In genomic region chr4:65423068-65423625, GRCm38 (mm10) we compare ENCODE assay signal across 31 mouse cellular contexts.
"Had no signal": no experiment of that assay in that cellular context is flagged by ENCODE, and none has a peak within 500 bp of the region (broad histone marks: within the 10 kb centered on the region; RNA-seq: fewer than 3 reads in every experiment).

No protein-coding gene starts in this region.

- H3K9ac ChIP-seq: limb, embryonic 12.5 days; limb, embryonic 15.5 days; liver, embryonic 12.5 days; liver, embryonic 13.5 days; liver, embryonic 14.5 days; liver, embryonic 15.5 days; liver, postnatal 0 days; lung, embryonic 14.5 days; lung, embryonic 15.5 days; midbrain, embryonic 12.5 days; midbrain, embryonic 13.5 days; midbrain, embryonic 15.5 days; neural tube, embryonic 12.5 days had no signal

- H3K4me3 ChIP-seq: left cerebral cortex, adult 2 months; limb, embryonic 12.5 days; limb, embryonic 15.5 days; liver, embryonic 12.5 days; liver, embryonic 13.5 days; liver, embryonic 15.5 days; lung, embryonic 15.5 days; megakaryocyte, embryonic 14.5 days; midbrain, embryonic 10.5 days; midbrain, embryonic 12.5 days; midbrain, embryonic 13.5 days; midbrain, embryonic 15.5 days; myocyte; neural tube, embryonic 12.5 days had no signal

- H3K4me2 ChIP-seq: limb, embryonic 12.5 days; limb, embryonic 15.5 days; liver, embryonic 11.5 days; liver, embryonic 12.5 days; liver, embryonic 13.5 days; liver, embryonic 15.5 days; lung, embryonic 14.5 days; lung, embryonic 15.5 days; midbrain, embryonic 11.5 days; midbrain, embryonic 12.5 days; midbrain, embryonic 13.5 days; midbrain, embryonic 15.5 days; neural tube, embryonic 12.5 days had no signal

- H3K36me3 ChIP-seq: limb, embryonic 12.5 days; limb, embryonic 15.5 days; liver, embryonic 12.5 days; liver, embryonic 13.5 days; liver, embryonic 15.5 days; lung, embryonic 15.5 days; midbrain, embryonic 10.5 days; midbrain, embryonic 12.5 days; midbrain, embryonic 13.5 days; midbrain, embryonic 15.5 days; neural tube, embryonic 12.5 days had no signal

- H3K27ac ChIP-seq: left cerebral cortex, adult 2 months; limb, embryonic 12.5 days; limb, embryonic 15.5 days; liver, embryonic 12.5 days; liver, embryonic 13.5 days; liver, embryonic 14.5 days; liver, embryonic 15.5 days; lung, embryonic 15.5 days; macrophage; midbrain, embryonic 10.5 days; midbrain, embryonic 12.5 days; midbrain, embryonic 13.5 days; midbrain, embryonic 15.5 days; neural tube, embryonic 12.5 days had no signal

- ATAC-seq: liver, embryonic 12.5 days; liver, postnatal 0 days; lung, postnatal 0 days; midbrain, embryonic 13.5 days; midbrain, embryonic 15.5 days; midbrain, embryonic 16.5 days had no signal

- H3K27me3 ChIP-seq: limb, embryonic 12.5 days; limb, embryonic 15.5 days; liver, embryonic 12.5 days; liver, embryonic 13.5 days; liver, embryonic 15.5 days; lung, embryonic 15.5 days; megakaryocyte, embryonic 14.5 days; midbrain, embryonic 12.5 days; midbrain, embryonic 13.5 days; midbrain, embryonic 15.5 days; neural tube, embryonic 12.5 days had no signal

- H3K9me3 ChIP-seq: limb, embryonic 12.5 days; limb, embryonic 15.5 days; liver, embryonic 12.5 days; liver, embryonic 13.5 days; liver, embryonic 15.5 days; lung, embryonic 15.5 days; midbrain, embryonic 10.5 days; midbrain, embryonic 12.5 days; midbrain, embryonic 13.5 days; midbrain, embryonic 15.5 days; neural tube, embryonic 12.5 days had no signal

- H3K4me1 ChIP-seq: liver, embryonic 13.5 days; liver, embryonic 15.5 days; megakaryocyte, embryonic 14.5 days; midbrain, embryonic 15.5 days had no signal

- DNase-seq: left cerebral cortex, postnatal 4 days; liver; liver, embryonic 13.5 days; liver, postnatal 0 days; lung, adult 18-20 months; lung, adult 2 months; lung, embryonic 14.5 days; lung, postnatal 10 days; lung, postnatal 14 days; lung, postnatal 36 days; lung, postnatal 4 days; midbrain, embryonic 14.5 days had no signal
